In the genomic region with DNA sequence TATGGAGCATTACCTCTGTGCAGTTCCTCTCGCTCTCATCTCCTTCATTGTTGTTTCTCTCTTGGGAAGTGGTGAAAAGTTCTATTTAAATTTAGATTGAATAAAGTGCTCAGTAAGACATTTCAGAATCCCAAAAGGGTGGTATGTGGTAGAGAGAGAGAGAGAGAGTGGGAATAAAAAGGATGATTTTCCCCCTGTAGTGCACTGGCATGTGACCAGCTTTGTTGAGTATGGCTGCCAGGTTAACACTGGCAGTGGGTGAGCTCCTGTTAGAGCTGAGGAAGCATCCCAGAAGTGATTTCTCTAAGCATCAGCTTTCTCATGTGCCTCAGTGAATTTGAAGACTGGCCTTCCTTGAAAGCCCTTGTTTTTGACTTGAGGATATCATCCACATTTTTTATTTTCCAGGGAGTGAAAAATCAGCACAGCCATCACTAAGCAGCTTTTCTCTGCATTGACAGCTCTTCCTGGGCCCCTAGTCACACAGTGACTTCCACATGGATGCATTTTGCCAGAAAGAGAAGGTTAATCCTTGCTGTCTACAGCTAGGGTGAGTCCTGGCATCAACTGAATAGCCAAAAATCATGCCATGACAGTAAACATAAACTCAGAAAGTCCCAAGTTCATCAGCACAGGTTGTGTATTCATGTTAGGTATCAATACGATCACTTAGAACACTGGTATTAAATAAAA, we compare ENCODE assay signal across 23 mouse cellular contexts.
DNase-seq lines count a peak whose midpoint lies in the region; ATAC-seq lines count a peak whose summit lies in the region.
"Had no signal": no experiment of that assay in that cellular context is flagged by ENCODE, and none has a peak within 500 bp of the region (broad histone marks: within the 10 kb centered on the region; RNA-seq: fewer than 3 reads in every experiment).

No protein-coding gene starts in this region.

- no peaks in the 10 kb centered on the region for H3K4me1 ChIP-seq in midbrain, embryonic 14.5 days (ENCODE audit: control insufficient read depth, insufficient read depth, low read length)
- H3K4me1 ChIP-seq in midbrain, embryonic 13.5 days (replicated peaks): no peaks in the 10 kb centered on the region
- H3K4me1 ChIP-seq in neural tube, embryonic 15.5 days: no peaks in the 10 kb centered on the region
- H3K4me1 ChIP-seq: limb, embryonic 15.5 days; liver, embryonic 15.5 days; midbrain, embryonic 15.5 days had no signal

- ATAC-seq in frontal cortex, adult (ENCODE audit: low TSS enrichment): peak; percentile 62
- ATAC-seq in midbrain, embryonic 14.5 days (ENCODE audit: low FRiP score, low TSS enrichment): peak; percentile 58; the same call in 1 of the 2 replicates
- no peak for ATAC-seq in midbrain, embryonic 13.5 days
- peak; percentile 74 for ATAC-seq in neural tube, embryonic 15.5 days (ENCODE audit: low FRiP score)
- ATAC-seq: CD4-positive, CD25-positive, alpha-beta regulatory T cell, adult 4 months; midbrain, embryonic 15.5 days; Patski had no signal

- no peak overlapping the region for H3K9ac ChIP-seq in midbrain, embryonic 14.5 days (replicated peaks; ENCODE audit: low read length)
- no peak overlapping the region for H3K9ac ChIP-seq in midbrain, embryonic 13.5 days (replicated peaks)
- H3K9ac ChIP-seq in neural tube, embryonic 15.5 days (replicated peaks): no peak overlapping the region
- H3K9ac ChIP-seq: limb, embryonic 15.5 days; liver, embryonic 15.5 days; midbrain, embryonic 15.5 days had no signal

- no peaks in the 10 kb centered on the region for H3K9me3 ChIP-seq in midbrain, embryonic 14.5 days (ENCODE audit: control insufficient read depth, low read length)
- no peaks in the 10 kb centered on the region for H3K9me3 ChIP-seq in midbrain, embryonic 13.5 days
- H3K9me3 ChIP-seq in neural tube, embryonic 15.5 days (replicated peaks): no peaks in the 10 kb centered on the region
- H3K9me3 ChIP-seq: limb, embryonic 15.5 days; liver, embryonic 15.5 days; midbrain, embryonic 15.5 days had no signal

- H3K4me2 ChIP-seq in midbrain, embryonic 14.5 days (ENCODE audit: low read length): no peak overlapping the region
- no peak overlapping the region for H3K4me2 ChIP-seq in midbrain, embryonic 13.5 days (replicated peaks)
- H3K4me2 ChIP-seq in neural tube, embryonic 15.5 days: no peak overlapping the region
- H3K4me2 ChIP-seq: heart, embryonic 11.5 days; limb, embryonic 15.5 days; liver, embryonic 15.5 days; midbrain, embryonic 15.5 days had no signal

- no peak overlapping the region for H3K27ac ChIP-seq in midbrain, embryonic 14.5 days (replicated peaks; ENCODE audit: low read depth, low read length)
- no peak overlapping the region for H3K27ac ChIP-seq in midbrain, embryonic 13.5 days
- H3K27ac ChIP-seq in neural tube, embryonic 15.5 days (replicated peaks): peak overlapping the region; percentile 58; the same call in 1 of the 2 replicates
- H3K27ac ChIP-seq: limb, embryonic 15.5 days; liver, embryonic 15.5 days; macrophage; midbrain, embryonic 15.5 days had no signal

- peak; percentile 93 to 94 for DNase-seq in cerebellum, postnatal 10 days
- no peak for DNase-seq in cerebellum, adult 18-20 months
- no peak for DNase-seq in frontal cortex, adult 2 months (ENCODE audit: extremely low spot score in 1 of 2, low spot score in 1 of 2)
- DNase-seq in midbrain, embryonic 14.5 days: no peak
- DNase-seq: adrenal gland, adult 8-10 months; cerebellum, adult 11-12 months; embryo, embryonic 11 days; heart, postnatal 10 days; kidney, adult 8-10 months; kidney, postnatal 14 days; layer of hippocampus, postnatal 36 days; thymus, postnatal 25 days had no signal

- no peaks in the 10 kb centered on the region for H3K36me3 ChIP-seq in midbrain, embryonic 14.5 days (ENCODE audit: control insufficient read depth, insufficient read depth, low read length)
- H3K36me3 ChIP-seq in midbrain, embryonic 13.5 days: no peaks in the 10 kb centered on the region
- no peaks in the 10 kb centered on the region for H3K36me3 ChIP-seq in neural tube, embryonic 15.5 days
- H3K36me3 ChIP-seq: limb, embryonic 15.5 days; liver, embryonic 15.5 days; midbrain, embryonic 15.5 days had no signal

- 79% methylated on average over 2 of the region's 2 CpGs for WGBS in midbrain, embryonic 14.5 days
- WGBS in midbrain, embryonic 13.5 days: 85% methylated on average over 2 of the region's 2 CpGs
- 68% methylated on average over 2 of the region's 2 CpGs for WGBS in neural tube, embryonic 15.5 days

- no peak overlapping the region for H3K4me3 ChIP-seq in midbrain, embryonic 14.5 days (replicated peaks; ENCODE audit: low read depth, low read length)
- H3K4me3 ChIP-seq in midbrain, embryonic 13.5 days (replicated peaks): no peak overlapping the region
- no peak overlapping the region for H3K4me3 ChIP-seq in neural tube, embryonic 15.5 days (replicated peaks)
- H3K4me3 ChIP-seq: layer of hippocampus, adult 2 months; limb, embryonic 15.5 days; liver, embryonic 15.5 days; midbrain, embryonic 15.5 days had no signal

- no peaks in the 10 kb centered on the region for H3K27me3 ChIP-seq in midbrain, embryonic 14.5 days (ENCODE audit: control insufficient read depth, insufficient read depth, low read length)
- no peaks in the 10 kb centered on the region for H3K27me3 ChIP-seq in midbrain, embryonic 13.5 days
- no peaks in the 10 kb centered on the region for H3K27me3 ChIP-seq in neural tube, embryonic 15.5 days (replicated peaks)
- H3K27me3 ChIP-seq: limb, embryonic 15.5 days; liver, embryonic 15.5 days; midbrain, embryonic 15.5 days; Patski had no signal

Comparison
In these comparisons a context has a peak if more than half of its experiments do, and no peak if none do; other contexts are left out.
1. DNase-seq: peak in cerebellum, postnatal 10 days (2 of 2); none in cerebellum, adult 18-20 months (0 of 2), frontal cortex, adult 2 months (0 of 2) and midbrain, embryonic 14.5 days (single experiment).